Mouse (Mus musculus) right cerebral cortex, postnatal 25 days (tissue): Measurements from ENCODE around the gene Btbd35f17.
"Not testable (repeated sequence)": the region's sequence is repeated elsewhere in the genome, so short reads cannot be mapped to it uniquely, and the experiment has no call there.

Experiments used
- DNase-seq: peaks from one replicate; pipeline ENCODE4 v3.0.0; 2022

Btbd35f17 gene

DNA sequence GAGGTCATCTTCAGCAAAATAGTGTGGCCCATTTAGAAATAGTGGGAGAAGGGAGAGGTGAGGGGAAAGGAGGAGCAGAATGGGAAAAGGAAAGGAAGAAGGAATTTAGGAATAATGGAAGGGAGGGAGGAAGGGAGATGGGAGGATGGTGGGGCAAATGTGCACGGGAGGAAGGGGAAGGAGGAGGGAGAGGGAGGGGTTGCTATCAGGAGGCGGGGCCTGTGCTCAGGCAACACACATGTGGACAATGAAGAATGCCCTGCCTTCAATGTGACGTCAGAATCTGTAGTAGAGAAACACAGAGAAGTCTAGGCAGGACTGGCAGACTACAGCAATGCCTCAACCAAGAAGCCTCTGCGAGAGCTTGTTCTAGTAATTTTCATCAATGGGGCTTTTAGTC lies at the start of gene Btbd35f17:
Gene Btbd35f17 (plus strand): TSS at position 301 of the 400 bp plus-strand sequence.
- not testable (repeated sequence) for DNase-seq
